ENCODE assay signal across 8 mouse cellular contexts in genomic region chr8:83740586-83740975, GRCm38 (mm10). TPM values are rescaled to one million over a fixed set of nuclear protein-coding genes. Genes with fewer than 3 reads are reported as not detected.
DNase-seq lines count a peak whose midpoint lies in the region; ATAC-seq and TF ChIP-seq lines count a peak whose summit lies in the region.

No protein-coding gene starts in this region.

- H3K36me3 ChIP-seq in lung, embryonic 16.5 days (ENCODE audit: control insufficient read depth, insufficient read depth, low read length) = no peaks in the 10 kb centered on the region
- no peaks in the 10 kb centered on the region for H3K36me3 ChIP-seq in embryonic facial prominence, embryonic 15.5 days
- H3K36me3 ChIP-seq in limb, embryonic 12.5 days = no peaks in the 10 kb centered on the region

- H3K27ac ChIP-seq in lung, embryonic 16.5 days (ENCODE audit: low read length) = peak overlapping the region; percentile 94
- H3K27ac ChIP-seq in embryonic facial prominence, embryonic 15.5 days (replicated peaks) = peak overlapping the region; percentile 82
- peak overlapping the region; percentile 51 for H3K27ac ChIP-seq in limb, embryonic 12.5 days
- no peak overlapping the region for H3K27ac ChIP-seq in olfactory bulb, adult 2 months (ENCODE audit: insufficient read depth, low read depth, low read length)

- H3K9me3 ChIP-seq in lung, embryonic 16.5 days (ENCODE audit: control insufficient read depth, low read length) = no peaks in the 10 kb centered on the region
- no peaks in the 10 kb centered on the region for H3K9me3 ChIP-seq in embryonic facial prominence, embryonic 15.5 days (replicated peaks)
- H3K9me3 ChIP-seq in limb, embryonic 12.5 days = peaks cover 3% of the 10 kb centered on the region; the same call in 1 of the 2 replicates

- no peak for TF ChIP-seq POLR2A in olfactory bulb, adult 2 months (IDR thresholded peaks at IDR 0.05; ENCODE audit: insufficient read depth, low read depth, low read length)

- peak overlapping the region; percentile 66 for H3K4me3 ChIP-seq in lung, embryonic 16.5 days (ENCODE audit: low read length)
- H3K4me3 ChIP-seq in embryonic facial prominence, embryonic 15.5 days (replicated peaks) = peak overlapping the region; percentile 65
- H3K4me3 ChIP-seq in limb, embryonic 12.5 days (replicated peaks) = peak overlapping the region; percentile 58
- H3K4me3 ChIP-seq in olfactory bulb, adult 2 months (ENCODE audit: insufficient read depth, low read depth, low read length) = peak overlapping the region; percentile 37

- no peak for TF ChIP-seq CTCF in olfactory bulb, adult 2 months (IDR thresholded peaks at IDR 0.05; ENCODE audit: insufficient read depth, low read depth, low read length)

- ATAC-seq in lung, embryonic 16.5 days (ENCODE audit: low read depth) = peak; percentile 11; the same call in 1 of the 2 replicates
- ATAC-seq in embryonic facial prominence, embryonic 15.5 days (ENCODE audit: insufficient number of reproducible peaks, low FRiP score, low TSS enrichment, low read depth) = no peak
- no peak for ATAC-seq in limb, embryonic 12.5 days (ENCODE audit: insufficient number of reproducible peaks, insufficient read depth, low FRiP score, low TSS enrichment, low read depth)
- ATAC-seq in granulocyte monocyte progenitor cell, adult 5-6 weeks (replicated peaks; ENCODE audit: poor library complexity, severe bottlenecking) = no peak

- peaks cover 31% of the 10 kb centered on the region for H3K4me1 ChIP-seq in lung, embryonic 16.5 days (replicated peaks; ENCODE audit: control insufficient read depth, insufficient read depth, low read length)
- peaks cover 47% of the 10 kb centered on the region for H3K4me1 ChIP-seq in embryonic facial prominence, embryonic 15.5 days
- H3K4me1 ChIP-seq in limb, embryonic 12.5 days (replicated peaks) = peaks cover 35% of the 10 kb centered on the region
- H3K4me1 ChIP-seq in olfactory bulb, adult 2 months (ENCODE audit: control insufficient read depth, insufficient read depth, low read length) = peaks cover 21% of the 10 kb centered on the region

- no peaks in the 10 kb centered on the region; the same call in 1 of the 2 replicates for H3K27me3 ChIP-seq in lung, embryonic 16.5 days (ENCODE audit: control insufficient read depth, insufficient read depth, low read depth, low read length)
- no peaks in the 10 kb centered on the region for H3K27me3 ChIP-seq in embryonic facial prominence, embryonic 15.5 days
- H3K27me3 ChIP-seq in limb, embryonic 12.5 days = peaks cover 6% of the 10 kb centered on the region; the same call in 1 of the 2 replicates

- H3K4me2 ChIP-seq in lung, embryonic 16.5 days (ENCODE audit: low read depth, low read length) = peak overlapping the region; percentile 75
- peak overlapping the region; percentile 93 for H3K4me2 ChIP-seq in embryonic facial prominence, embryonic 15.5 days (replicated peaks)
- peak overlapping the region; percentile 93 for H3K4me2 ChIP-seq in limb, embryonic 12.5 days

- H3K9ac ChIP-seq in lung, embryonic 16.5 days (ENCODE audit: low read length) = peak overlapping the region; percentile 77
- H3K9ac ChIP-seq in embryonic facial prominence, embryonic 15.5 days = peak overlapping the region; percentile 68
- H3K9ac ChIP-seq in limb, embryonic 12.5 days (replicated peaks) = peak overlapping the region; percentile 77

- DNase-seq in lung, postnatal 10 days = no peak
- no peak for DNase-seq in B cell, adult 2 months
- no peak for DNase-seq in embryo, embryonic 10 days (ENCODE audit: low spot score)

- 17% methylated on average over 3 of the region's 3 CpGs for WGBS in lung, embryonic 16.5 days
- 10% methylated on average over 3 of the region's 3 CpGs for WGBS in embryonic facial prominence, embryonic 15.5 days
- 17% methylated on average over 3 of the region's 3 CpGs for WGBS in limb, embryonic 12.5 days
- 32% methylated on average over 3 of the region's 3 CpGs for WGBS in olfactory bulb, adult 2 months

RNA-seq across cellular contexts. Expression of gene Adgre5, which starts 0.5 kb away (rescaled TPM):
- 77.6 and 78.2 TPM in 2 replicates for polyA plus RNA-seq in lung, embryonic 16.5 days (2015; fragmentation: Nextera tagmentation; extraction: Ambion mirVana)
- polyA plus RNA-seq in embryonic facial prominence, embryonic 15.5 days (2015; fragmentation: Nextera tagmentation; extraction: Ambion mirVana) = 44.3 and 50.1 TPM in 2 replicates
- polyA plus RNA-seq in limb, embryonic 12.5 days (2016; fragmentation: Nextera tagmentation; extraction: Ambion mirVana) = 24.2 and 28.0 TPM in 2 replicates
- polyA plus RNA-seq in olfactory bulb, adult 2 months (2012; ENCODE audit: insufficient read depth, insufficient read length, low replicate concordance, missing spikeins) = not detected in 2 replicates
- 21.4 and 25.7 TPM in 2 replicates for total RNA-seq in granulocyte monocyte progenitor cell, adult 5-6 weeks (2014; fragmentation: Nextera tagmentation)
- 21.7 and 27.2 TPM in 2 replicates for total RNA-seq in granulocyte monocyte progenitor cell, adult 5-6 weeks (2017)

RNA-seq across cellular contexts. Expression of gene Ddx39, which starts 25.6 kb away (rescaled TPM):
- polyA plus RNA-seq in lung, embryonic 16.5 days (2015; fragmentation: Nextera tagmentation; extraction: Ambion mirVana) = 150 and 158 TPM in 2 replicates
- 132 and 134 TPM in 2 replicates for polyA plus RNA-seq in embryonic facial prominence, embryonic 15.5 days (2015; fragmentation: Nextera tagmentation; extraction: Ambion mirVana)
- 155 and 164 TPM in 2 replicates for polyA plus RNA-seq in limb, embryonic 12.5 days (2016; fragmentation: Nextera tagmentation; extraction: Ambion mirVana)
- polyA plus RNA-seq in olfactory bulb, adult 2 months (2012; ENCODE audit: insufficient read depth, insufficient read length, low replicate concordance, missing spikeins) = not detected in 2 replicates
- total RNA-seq in granulocyte monocyte progenitor cell, adult 5-6 weeks (2014; fragmentation: Nextera tagmentation) = 115 and 123 TPM in 2 replicates
- 123 and 124 TPM in 2 replicates for total RNA-seq in granulocyte monocyte progenitor cell, adult 5-6 weeks (2017)

RNA-seq across cellular contexts. Expression of gene Pkn1, which starts 41.6 kb away (rescaled TPM):
- 27.2 and 31.8 TPM in 2 replicates for polyA plus RNA-seq in lung, embryonic 16.5 days (2015; fragmentation: Nextera tagmentation; extraction: Ambion mirVana)
- 23.7 and 25.8 TPM in 2 replicates for polyA plus RNA-seq in embryonic facial prominence, embryonic 15.5 days (2015; fragmentation: Nextera tagmentation; extraction: Ambion mirVana)
- 36.8 and 37.4 TPM in 2 replicates for polyA plus RNA-seq in limb, embryonic 12.5 days (2016; fragmentation: Nextera tagmentation; extraction: Ambion mirVana)
- not detected in 2 replicates for polyA plus RNA-seq in olfactory bulb, adult 2 months (2012; ENCODE audit: insufficient read depth, insufficient read length, low replicate concordance, missing spikeins)
- total RNA-seq in granulocyte monocyte progenitor cell, adult 5-6 weeks (2014; fragmentation: Nextera tagmentation) = 40.0 and 66.0 TPM in 2 replicates
- 54.5 and 65.6 TPM in 2 replicates for total RNA-seq in granulocyte monocyte progenitor cell, adult 5-6 weeks (2017)
